In the genomic region with DNA sequence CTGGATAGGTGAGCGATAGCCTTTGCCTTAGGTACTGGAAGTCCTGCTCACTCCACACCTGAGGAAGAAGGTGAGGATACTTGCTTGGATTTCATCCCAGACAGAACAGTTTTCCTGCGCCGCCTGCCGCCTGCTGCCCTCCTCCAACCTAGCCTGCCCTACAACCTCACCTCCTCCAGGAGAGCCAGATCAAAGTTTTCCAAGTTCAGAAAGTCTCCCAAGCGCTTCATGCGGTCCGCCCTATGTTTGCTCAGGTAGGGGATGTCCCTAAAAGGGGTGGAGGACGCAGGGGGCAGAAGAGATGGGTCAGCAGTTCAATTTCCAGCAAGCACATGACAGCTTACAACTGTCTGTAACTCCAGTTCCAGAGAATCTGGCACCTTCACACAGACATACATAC, we compare ENCODE assay signal across 8 mouse cellular contexts. TPM values are rescaled to one million over a fixed set of nuclear protein-coding genes. Genes with fewer than 3 reads are reported as not detected.
DNase-seq lines count a peak whose midpoint lies in the region; ATAC-seq lines count a peak whose summit lies in the region.

No protein-coding gene starts in this region.

- H3K27ac ChIP-seq in forebrain, embryonic 14.5 days (ENCODE audit: low read depth, low read length) = no peak overlapping the region
- peak overlapping the region; percentile 48; the same call in 1 of the 2 replicates for H3K27ac ChIP-seq in kidney, embryonic 14.5 days (ENCODE audit: low read depth, low read length)
- H3K27ac ChIP-seq in midbrain, embryonic 15.5 days = no peak overlapping the region

- ATAC-seq in forebrain, embryonic 14.5 days = no peak
- peak; percentile 12; the same call in 1 of the 2 replicates for ATAC-seq in kidney, embryonic 14.5 days (ENCODE audit: low FRiP score, low TSS enrichment)
- ATAC-seq in midbrain, embryonic 15.5 days (replicated peaks) = no peak

- no peaks in the 10 kb centered on the region for H3K27me3 ChIP-seq in forebrain, embryonic 14.5 days (replicated peaks; ENCODE audit: control insufficient read depth, insufficient read depth, low read length)
- no peaks in the 10 kb centered on the region for H3K27me3 ChIP-seq in kidney, embryonic 14.5 days (ENCODE audit: control insufficient read depth, insufficient read depth, low read length)
- no peaks in the 10 kb centered on the region; the same call in 1 of the 2 replicates for H3K27me3 ChIP-seq in midbrain, embryonic 15.5 days (replicated peaks)

- peaks cover 38% of the 10 kb centered on the region for H3K36me3 ChIP-seq in forebrain, embryonic 14.5 days (ENCODE audit: control insufficient read depth, insufficient read depth, low read length)
- H3K36me3 ChIP-seq in kidney, embryonic 14.5 days (ENCODE audit: control insufficient read depth, insufficient read depth, low read length) = peaks cover 37% of the 10 kb centered on the region
- H3K36me3 ChIP-seq in midbrain, embryonic 15.5 days (replicated peaks) = no peaks in the 10 kb centered on the region

- peak overlapping the region; percentile 68 for H3K9ac ChIP-seq in forebrain, embryonic 14.5 days (ENCODE audit: low read length)
- peak overlapping the region; percentile 73 for H3K9ac ChIP-seq in kidney, embryonic 14.5 days (ENCODE audit: low read depth, low read length)
- H3K9ac ChIP-seq in midbrain, embryonic 15.5 days = peak overlapping the region; percentile 75

- intact Hi-C loops in left cerebral cortex, postnatal 36 days (cut with DNase I) = no loop called here

- DNase-seq in heart, adult 11 months = peak; percentile 90
- no peak for DNase-seq in heart, adult 9 months (ENCODE audit: low spot score in 2 of 2)
- no peak for DNase-seq in forebrain, embryonic 14.5 days (ENCODE audit: low spot score)
- DNase-seq in left cerebral cortex, postnatal 36 days (ENCODE audit: low spot score in 2 of 2) = no peak
- DNase-seq in urinary bladder, postnatal 36 days (ENCODE audit: low spot score in 2 of 2) = no peak
- DNase-seq in right cerebral cortex, postnatal 14 days = no peak

- peak overlapping the region; percentile 98 for H3K4me2 ChIP-seq in forebrain, embryonic 14.5 days (ENCODE audit: low read length)
- H3K4me2 ChIP-seq in kidney, embryonic 14.5 days (replicated peaks; ENCODE audit: low read depth, low read length) = peak overlapping the region; percentile 98
- peak overlapping the region; percentile 98 for H3K4me2 ChIP-seq in midbrain, embryonic 15.5 days

- 32% methylated on average over 8 of the region's 8 CpGs for WGBS in forebrain, embryonic 14.5 days
- 19% methylated on average over 8 of the region's 8 CpGs for WGBS in kidney, embryonic 14.5 days
- 42% methylated on average over 8 of the region's 8 CpGs for WGBS in midbrain, embryonic 15.5 days

- no peaks in the 10 kb centered on the region for H3K9me3 ChIP-seq in forebrain, embryonic 14.5 days (replicated peaks; ENCODE audit: control insufficient read depth, low read length)
- no peaks in the 10 kb centered on the region for H3K9me3 ChIP-seq in kidney, embryonic 14.5 days (ENCODE audit: control insufficient read depth, low read length)
- no peaks in the 10 kb centered on the region for H3K9me3 ChIP-seq in midbrain, embryonic 15.5 days

- peaks cover 15% of the 10 kb centered on the region for H3K4me1 ChIP-seq in forebrain, embryonic 14.5 days (ENCODE audit: control insufficient read depth, insufficient read depth, low read length)
- H3K4me1 ChIP-seq in kidney, embryonic 14.5 days (ENCODE audit: control insufficient read depth, insufficient read depth, low read length) = peaks cover 15% of the 10 kb centered on the region; the same call in 1 of the 2 replicates
- H3K4me1 ChIP-seq in midbrain, embryonic 15.5 days = peaks cover 18% of the 10 kb centered on the region

- peak overlapping the region; percentile 65 for H3K4me3 ChIP-seq in forebrain, embryonic 14.5 days (ENCODE audit: low read depth, low read length)
- H3K4me3 ChIP-seq in kidney, embryonic 14.5 days (ENCODE audit: low read length) = peak overlapping the region; percentile 71
- peak overlapping the region; percentile 86 for H3K4me3 ChIP-seq in midbrain, embryonic 15.5 days

RNA-seq across cellular contexts. Expression of gene Smpd2, which starts 0.9 kb away (rescaled TPM):
- 37.0 and 40.7 TPM in 2 replicates for polyA plus RNA-seq in forebrain, embryonic 14.5 days (2014; fragmentation: Nextera tagmentation; extraction: Ambion mirVana)
- polyA plus RNA-seq in kidney, embryonic 14.5 days (2014; fragmentation: Nextera tagmentation; extraction: Ambion mirVana) = 53.8 and 59.2 TPM in 2 replicates
- 38.8 and 41.6 TPM in 2 replicates for polyA plus RNA-seq in midbrain, embryonic 15.5 days (2015; fragmentation: Nextera tagmentation; extraction: Ambion mirVana)
- total RNA-seq in left cerebral cortex, postnatal 36 days (2021) = 10 to 100 TPM; 18.5 to 20.6 TPM

RNA-seq across cellular contexts. Expression of gene Ppil6, which starts 0.9 kb away (rescaled TPM):
- polyA plus RNA-seq in forebrain, embryonic 14.5 days (2014; fragmentation: Nextera tagmentation; extraction: Ambion mirVana) = 2.0 and 2.7 TPM in 2 replicates
- polyA plus RNA-seq in kidney, embryonic 14.5 days (2014; fragmentation: Nextera tagmentation; extraction: Ambion mirVana) = 1.2 and 3.1 TPM in 2 replicates
- 3.2 and 3.3 TPM in 2 replicates for polyA plus RNA-seq in midbrain, embryonic 15.5 days (2015; fragmentation: Nextera tagmentation; extraction: Ambion mirVana)
- 1 to 10 TPM; 6.5 to 9.3 TPM for total RNA-seq in left cerebral cortex, postnatal 36 days (2021)

RNA-seq across cellular contexts. Expression of gene Mical1, which starts 13.2 kb away (rescaled TPM):
- polyA plus RNA-seq in forebrain, embryonic 14.5 days (2014; fragmentation: Nextera tagmentation; extraction: Ambion mirVana) = 24.9 and 30.5 TPM in 2 replicates
- polyA plus RNA-seq in kidney, embryonic 14.5 days (2014; fragmentation: Nextera tagmentation; extraction: Ambion mirVana) = 22.8 and 33.6 TPM in 2 replicates
- 19.6 and 21.5 TPM in 2 replicates for polyA plus RNA-seq in midbrain, embryonic 15.5 days (2015; fragmentation: Nextera tagmentation; extraction: Ambion mirVana)
- total RNA-seq in left cerebral cortex, postnatal 36 days (2021) = 10 to 100 TPM; 17.3 to 19.6 TPM

RNA-seq across cellular contexts. Expression of gene Cd164, which starts 29.9 kb away (rescaled TPM):
- 84.8 and 89.1 TPM in 2 replicates for polyA plus RNA-seq in forebrain, embryonic 14.5 days (2014; fragmentation: Nextera tagmentation; extraction: Ambion mirVana)
- polyA plus RNA-seq in kidney, embryonic 14.5 days (2014; fragmentation: Nextera tagmentation; extraction: Ambion mirVana) = 134 and 221 TPM in 2 replicates
- polyA plus RNA-seq in midbrain, embryonic 15.5 days (2015; fragmentation: Nextera tagmentation; extraction: Ambion mirVana) = 43.8 and 48.7 TPM in 2 replicates
- 10 to 100 TPM; 59.0 to 64.6 TPM for total RNA-seq in left cerebral cortex, postnatal 36 days (2021)

RNA-seq across cellular contexts. Expression of gene Zbtb24, which starts 39.1 kb away (rescaled TPM):
- 18.8 and 22.9 TPM in 2 replicates for polyA plus RNA-seq in forebrain, embryonic 14.5 days (2014; fragmentation: Nextera tagmentation; extraction: Ambion mirVana)
- polyA plus RNA-seq in kidney, embryonic 14.5 days (2014; fragmentation: Nextera tagmentation; extraction: Ambion mirVana) = 13.5 and 19.2 TPM in 2 replicates
- 19.8 and 22.3 TPM in 2 replicates for polyA plus RNA-seq in midbrain, embryonic 15.5 days (2015; fragmentation: Nextera tagmentation; extraction: Ambion mirVana)
- 10 to 100 TPM; 16.3 to 22.7 TPM for total RNA-seq in left cerebral cortex, postnatal 36 days (2021)
